16 mouse cellular contexts compared by ENCODE assay signal in genomic region chr9:72465754-72466181, GRCm38 (mm10). TPM values are rescaled to one million over a fixed set of nuclear protein-coding genes. Genes with fewer than 3 reads are reported as not detected.
A peak's percentile ranks its signal among the peaks of the same experiment; 100 is the strongest.
DNase-seq lines count a peak whose midpoint lies in the region; ATAC-seq lines count a peak whose summit lies in the region.
"Had no signal": no experiment of that assay in that cellular context is flagged by ENCODE, and none has a peak within 500 bp of the region (broad histone marks: within the 10 kb centered on the region; RNA-seq: fewer than 3 reads in every experiment).

No protein-coding gene starts in this region.

- peak overlapping the region; percentile 20; the same call in 1 of the 2 replicates for H3K4me2 ChIP-seq in liver, embryonic 11.5 days
- H3K4me2 ChIP-seq in kidney, embryonic 16.5 days (replicated peaks; ENCODE audit: low read depth, low read length), result no peak overlapping the region
- H3K4me2 ChIP-seq: heart, embryonic 13.5 days; intestine, embryonic 15.5 days; limb, embryonic 12.5 days; stomach, embryonic 15.5 days had no signal

- peak overlapping the region; percentile 32; the same call in 1 of the 2 replicates for H3K27ac ChIP-seq in liver, embryonic 11.5 days (ENCODE audit: low read depth, low read length)
- H3K27ac ChIP-seq in kidney, embryonic 16.5 days (ENCODE audit: low read length), result no peak overlapping the region
- H3K27ac ChIP-seq: heart, embryonic 13.5 days; intestine, embryonic 15.5 days; layer of hippocampus, adult 2 months; limb, embryonic 12.5 days; stomach, embryonic 15.5 days had no signal

- no peak overlapping the region for H3K4me3 ChIP-seq in liver, embryonic 11.5 days (ENCODE audit: low read depth, low read length)
- H3K4me3 ChIP-seq in megakaryocyte, embryonic 14.5 days (replicated peaks), result peak overlapping the region; percentile 88
- no peak overlapping the region for H3K4me3 ChIP-seq in kidney, embryonic 16.5 days (ENCODE audit: low read length)
- H3K4me3 ChIP-seq: heart, embryonic 13.5 days; intestine, embryonic 15.5 days; layer of hippocampus, adult 2 months; limb, embryonic 12.5 days; stomach, embryonic 15.5 days had no signal

- H3K9me3 ChIP-seq in liver, embryonic 11.5 days (ENCODE audit: control insufficient read depth, low read length), result no peaks in the 10 kb centered on the region
- no peaks in the 10 kb centered on the region for H3K9me3 ChIP-seq in megakaryocyte, embryonic 14.5 days
- no peaks in the 10 kb centered on the region for H3K9me3 ChIP-seq in kidney, embryonic 16.5 days (ENCODE audit: low read length)
- H3K9me3 ChIP-seq: heart, embryonic 13.5 days; intestine, embryonic 15.5 days; limb, embryonic 12.5 days; stomach, embryonic 15.5 days had no signal

- H3K9ac ChIP-seq in liver, embryonic 11.5 days (ENCODE audit: low read depth, low read length), result no peak overlapping the region
- H3K9ac ChIP-seq in kidney, embryonic 16.5 days (replicated peaks; ENCODE audit: low read length), result no peak overlapping the region
- H3K9ac ChIP-seq: heart, embryonic 13.5 days; intestine, embryonic 15.5 days; limb, embryonic 12.5 days; stomach, embryonic 15.5 days had no signal

- WGBS in liver, embryonic 11.5 days, result 37% methylated on average over 4 of the region's 4 CpGs
- WGBS in kidney, embryonic 16.5 days, result 84% methylated on average over 4 of the region's 4 CpGs

- no peak for DNase-seq in liver, embryonic 11.5 days (ENCODE audit: low spot score)
- DNase-seq in liver, result no peak
- DNase-seq in MEL-GATA-1-ER (ENCODE audit: extremely low read depth, low read depth), result peak; percentile 83
- DNase-seq in thymus, postnatal 25 days, result peak; percentile 45
- no peak for DNase-seq in cerebellum, adult 9-11 months
- DNase-seq in frontal cortex, postnatal 25 days (ENCODE audit: low spot score in 2 of 2), result no peak
- DNase-seq: embryo, embryonic 11 days; lung, postnatal 14 days; retina, postnatal 1 day had no signal

- peaks cover 2% of the 10 kb centered on the region; the same call in 1 of the 2 replicates for H3K36me3 ChIP-seq in liver, embryonic 11.5 days (ENCODE audit: control insufficient read depth, insufficient read depth, low read length)
- peaks cover 50% of the 10 kb centered on the region for H3K36me3 ChIP-seq in megakaryocyte, embryonic 14.5 days (replicated peaks; ENCODE audit: low read length)
- H3K36me3 ChIP-seq in kidney, embryonic 16.5 days (ENCODE audit: insufficient read depth, low read length), result 0 out of 2 replicates have a peak, but pooled peaks cover 3% of the 10 kb centered on the region
- H3K36me3 ChIP-seq: intestine, embryonic 15.5 days; stomach, embryonic 15.5 days had no signal

- ATAC-seq in liver, embryonic 11.5 days (replicated peaks; ENCODE audit: low FRiP score), result no peak; the same call in 1 of the 2 replicates
- ATAC-seq in kidney, embryonic 16.5 days (ENCODE audit: low FRiP score, low TSS enrichment), result no peak
- ATAC-seq: intestine, embryonic 15.5 days had no signal

- H3K27me3 ChIP-seq in liver, embryonic 11.5 days (replicated peaks; ENCODE audit: control insufficient read depth, insufficient read depth, low read length), result no peaks in the 10 kb centered on the region
- no peaks in the 10 kb centered on the region for H3K27me3 ChIP-seq in megakaryocyte, embryonic 14.5 days (replicated peaks)
- H3K27me3 ChIP-seq in kidney, embryonic 16.5 days (ENCODE audit: insufficient read depth, low read length), result no peaks in the 10 kb centered on the region
- H3K27me3 ChIP-seq: heart, embryonic 13.5 days; intestine, embryonic 15.5 days; limb, embryonic 12.5 days; stomach, embryonic 15.5 days had no signal

- H3K4me1 ChIP-seq in liver, embryonic 11.5 days (replicated peaks; ENCODE audit: control insufficient read depth, insufficient read depth, low read length), result no peaks in the 10 kb centered on the region
- H3K4me1 ChIP-seq in megakaryocyte, embryonic 14.5 days, result peaks cover 64% of the 10 kb centered on the region
- H3K4me1 ChIP-seq in kidney, embryonic 16.5 days (ENCODE audit: insufficient read depth, low read length), result no peaks in the 10 kb centered on the region
- H3K4me1 ChIP-seq: intestine, embryonic 15.5 days; limb, embryonic 12.5 days; stomach, embryonic 15.5 days had no signal

RNA-seq across cellular contexts. Expression of gene Tex9, which starts 26.2 kb away (rescaled TPM):
- polyA plus RNA-seq in liver, embryonic 11.5 days (2014; fragmentation: Nextera tagmentation; extraction: Ambion mirVana), result 17.9 and 19.1 TPM in 2 replicates
- 4.8 TPM in 1 of 2 replicates, not detected in the other for polyA plus RNA-seq in megakaryocyte, embryonic 14.5 days (2012; ENCODE audit: insufficient read depth, low replicate concordance)
- 28.2 and 38.3 TPM in 2 replicates for polyA plus RNA-seq in kidney, embryonic 16.5 days (2015; fragmentation: Nextera tagmentation; extraction: Ambion mirVana)

RNA-seq across cellular contexts. Expression of gene Mns1, which starts 28.0 kb away (rescaled TPM):
- 133 and 139 TPM in 2 replicates for polyA plus RNA-seq in liver, embryonic 11.5 days (2014; fragmentation: Nextera tagmentation; extraction: Ambion mirVana)
- polyA plus RNA-seq in megakaryocyte, embryonic 14.5 days (2012; ENCODE audit: insufficient read depth, low replicate concordance), result 1.1 TPM in 1 of 2 replicates, not detected in the other
- 25.3 and 31.3 TPM in 2 replicates for polyA plus RNA-seq in kidney, embryonic 16.5 days (2015; fragmentation: Nextera tagmentation; extraction: Ambion mirVana)

Comparison
In these comparisons a context has a peak if more than half of its experiments do, and no peak if none do; other contexts are left out.
1. DNase-seq: peak in MEL-GATA-1-ER (single experiment) and thymus, postnatal 25 days (single experiment); none in liver, embryonic 11.5 days (single experiment), liver (single experiment), cerebellum, adult 9-11 months (single experiment) and frontal cortex, postnatal 25 days (0 of 2).
2. RNA of gene Mns1, which starts 28.0 kb away (polyA plus RNA-seq): 133 to 139 TPM in liver, embryonic 11.5 days and 25.3 to 31.3 TPM in kidney, embryonic 16.5 days; 1.1 TPM in megakaryocyte, embryonic 14.5 days; every median in the first group is over 10 times any median in the second.